Mouse (Mus musculus) heart, embryonic 12.5 days (tissue): ENCODE measurements around the gene Pcdh11x. TPM values are rescaled to one million over a fixed set of nuclear protein-coding genes. Genes with fewer than 3 reads are reported as not detected.
"Not testable (repeated sequence)": the region's sequence is repeated elsewhere in the genome, so short reads cannot be mapped to it uniquely, and the experiment has no call there.

ENCODE experiments used
- ATAC-seq: fragments of 200-750 bp; cut with Nextera tagmentation; 2 replicates; pipeline ENCODE4 v1.8.0; 2017; ENCODE audit warnings: moderate TSS enrichment, moderate library complexity; ENCODE audit not compliant: insufficient number of reproducible peaks, low FRiP score
- H3K27ac ChIP-seq: fragments of 300-500 bp; sonication (generic); 2 replicates; pipeline ENCODE4 v1.5.1; 2016; ENCODE audit warnings: mild to moderate bottlenecking, moderate library complexity; ENCODE audit not compliant: poor library complexity, severe bottlenecking
- H3K27me3 ChIP-seq: fragments of 300-500 bp; sonication (generic); replicated peaks from 2 replicates; pipeline ENCODE4 v1.6.1; 2016; ENCODE audit warnings: mild to moderate bottlenecking, moderate library complexity
- H3K36me3 ChIP-seq: fragments of 300-500 bp; sonication (generic); 2 replicates; pipeline ENCODE4 v1.6.1; 2016; ENCODE audit warnings: mild to moderate bottlenecking, moderate library complexity
- H3K4me1 ChIP-seq: fragments of 300-500 bp; sonication (generic); replicated peaks from 2 replicates; pipeline ENCODE4 v1.6.1; 2016; ENCODE audit warnings: mild to moderate bottlenecking
- H3K4me2 ChIP-seq: fragments of 300-500 bp; sonication (generic); 2 replicates; pipeline ENCODE4 v1.6.1; 2016; ENCODE audit warnings: mild to moderate bottlenecking, moderate library complexity
- H3K4me3 ChIP-seq: fragments of 300-500 bp; sonication (generic); 2 replicates; pipeline ENCODE4 v1.5.1; 2016; ENCODE audit warnings: mild to moderate bottlenecking
- H3K9ac ChIP-seq: fragments of 300-500 bp; sonication (generic); 2 replicates; pipeline ENCODE4 v1.6.1; 2016; ENCODE audit warnings: mild to moderate bottlenecking, moderate library complexity
- H3K9me3 ChIP-seq: fragments of 300-500 bp; sonication (generic); replicated peaks from 2 replicates; pipeline ENCODE4 v1.6.1; 2016; ENCODE audit warnings: mild to moderate bottlenecking, moderate library complexity
- WGBS: fragments of 180-500 bp; shearing (Covaris S2); methylation state at CpG from one replicate; pipeline ENCODE4 v1.1.7; 2016; 5-methylcytosine and 5-hydroxymethylcytosine counted together
- polyA plus RNA-seq: library from polyadenylated mRNA; unstranded; fragments of >200 nt; fragmentation: Nextera tagmentation; extraction: Ambion mirVana; gene quantifications from 2 replicates; pipeline ENCODE4 v1.2.1, GENCODE M21; 2016

The Pcdh11x gene
- polyA plus RNA-seq, 1 experiment from 2014 or later, result 5.2 TPM

DNA sequence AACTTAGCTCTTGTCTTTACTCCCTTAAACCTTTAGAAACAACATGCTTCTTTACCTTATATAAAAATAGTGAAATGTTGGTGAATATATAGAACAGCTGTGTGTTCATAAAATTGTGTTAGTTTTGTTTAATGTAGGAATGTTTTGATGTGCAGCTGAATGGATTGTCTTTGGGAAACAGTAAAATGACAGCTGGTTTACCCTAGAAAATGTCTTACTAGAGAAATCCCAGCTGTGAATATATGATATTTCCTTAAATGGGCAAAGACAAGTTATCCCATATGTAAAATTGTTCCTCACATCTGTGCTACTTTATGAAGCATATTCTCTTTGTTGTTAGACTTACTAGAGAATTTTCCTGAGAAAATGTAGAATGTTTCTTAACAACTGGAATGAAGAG lies 196.4 kb downstream of the Pcdh11x start:
- no peak overlapping the region for H3K4me3 ChIP-seq
- no peaks in the 10 kb centered on the region for H3K36me3 ChIP-seq
- H3K9ac ChIP-seq, result no peak overlapping the region
- no peak for ATAC-seq
- H3K27ac ChIP-seq, result no peak overlapping the region
- H3K27me3 ChIP-seq, result no peaks in the 10 kb centered on the region
- H3K4me2 ChIP-seq, result no peak overlapping the region
- H3K9me3 ChIP-seq, result no peaks in the 10 kb centered on the region
- no peaks in the 10 kb centered on the region for H3K4me1 ChIP-seq

DNA sequence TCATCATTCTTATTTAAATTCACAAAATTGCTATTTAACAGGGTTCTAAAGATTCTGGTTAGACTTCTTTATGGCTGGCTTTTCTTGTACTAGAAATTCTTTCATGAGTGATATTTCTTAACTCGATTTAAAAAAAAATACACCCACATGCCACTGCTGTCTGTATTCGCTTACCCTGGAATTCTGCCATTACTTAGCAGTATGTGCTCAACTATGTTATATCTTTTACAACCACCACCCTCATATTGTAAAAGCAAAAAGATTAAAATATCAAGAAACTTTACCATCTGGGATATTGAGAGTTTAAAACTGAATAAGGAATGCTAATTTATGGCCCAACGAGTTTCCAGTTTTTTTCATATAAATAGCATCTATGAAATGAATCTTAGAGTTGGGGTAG lies 234.9 kb downstream of the Pcdh11x start:
- Histone ChIP-seq H3K27me3 (no peaks in the 10 kb centered on the region), H3K4me2 (no peak overlapping the region), H3K27ac (no peak overlapping the region), H3K9me3 (no peaks in the 10 kb centered on the region), H3K9ac (no peak overlapping the region), H3K36me3 (no peaks in the 10 kb centered on the region), H3K4me3 (no peak overlapping the region), H3K4me1 (no peaks in the 10 kb centered on the region)
- WGBS, result 72% methylated on average over 3 of the region's 3 CpGs
- no peak for ATAC-seq

DNA sequence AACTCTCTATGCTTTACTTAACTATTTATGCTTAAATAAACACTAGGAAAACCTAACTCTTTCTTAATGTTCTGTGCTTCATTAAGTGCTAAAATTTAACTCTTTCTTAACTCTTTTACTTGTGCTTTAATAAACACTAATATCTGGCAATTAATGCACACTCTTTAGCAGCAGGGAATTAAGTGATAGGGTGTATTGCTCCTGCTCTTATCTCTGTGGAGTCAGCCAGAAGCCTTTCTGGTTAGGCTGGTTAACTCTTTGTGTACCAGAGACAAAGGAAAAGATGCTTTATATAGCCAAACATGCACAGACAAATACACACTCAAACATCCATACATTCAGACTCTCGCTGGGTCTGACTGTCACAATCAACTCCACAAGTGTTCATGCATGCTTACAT lies 309.2 kb downstream of the Pcdh11x start:
- Histone ChIP-seq H3K9ac (no peak overlapping the region), H3K27me3 (no peaks in the 10 kb centered on the region), H3K4me2 (no peak overlapping the region), H3K9me3 (no peaks in the 10 kb centered on the region), H3K27ac (no peak overlapping the region), H3K4me3 (no peak overlapping the region), H3K4me1 (no peaks in the 10 kb centered on the region), H3K36me3 (no peaks in the 10 kb centered on the region)
- ATAC-seq, result no peak
- WGBS, result 83% methylated on average over 1 of the region's 1 CpGs

DNA sequence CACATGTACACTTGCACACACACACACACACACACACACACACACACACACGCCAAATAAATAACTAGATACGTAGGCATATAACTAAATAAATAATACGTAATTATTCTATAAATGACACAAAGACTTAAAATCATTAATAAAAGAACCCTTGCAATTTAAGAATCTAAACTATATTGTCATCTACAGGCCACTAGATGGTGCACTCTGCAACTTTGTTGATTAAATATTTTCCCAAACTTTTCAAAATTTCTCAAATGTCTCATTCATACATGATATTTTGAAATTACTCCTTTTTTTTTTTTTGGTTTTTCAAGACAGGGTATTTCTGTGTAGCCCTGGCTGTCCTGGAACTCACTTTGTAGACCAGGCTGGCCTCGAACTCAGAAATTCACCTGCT lies 328.4 kb downstream of the Pcdh11x start:
- H3K27ac ChIP-seq, result no peak overlapping the region
- no peaks in the 10 kb centered on the region for H3K36me3 ChIP-seq
- no peak overlapping the region for H3K4me2 ChIP-seq
- no peak for ATAC-seq
- 53% methylated on average over 4 of the region's 4 CpGs for WGBS
- H3K4me1 ChIP-seq, result no peaks in the 10 kb centered on the region
- no peaks in the 10 kb centered on the region for H3K27me3 ChIP-seq
- H3K9ac ChIP-seq, result no peak overlapping the region
- H3K4me3 ChIP-seq, result no peak overlapping the region
- H3K9me3 ChIP-seq, result no peaks in the 10 kb centered on the region

DNA sequence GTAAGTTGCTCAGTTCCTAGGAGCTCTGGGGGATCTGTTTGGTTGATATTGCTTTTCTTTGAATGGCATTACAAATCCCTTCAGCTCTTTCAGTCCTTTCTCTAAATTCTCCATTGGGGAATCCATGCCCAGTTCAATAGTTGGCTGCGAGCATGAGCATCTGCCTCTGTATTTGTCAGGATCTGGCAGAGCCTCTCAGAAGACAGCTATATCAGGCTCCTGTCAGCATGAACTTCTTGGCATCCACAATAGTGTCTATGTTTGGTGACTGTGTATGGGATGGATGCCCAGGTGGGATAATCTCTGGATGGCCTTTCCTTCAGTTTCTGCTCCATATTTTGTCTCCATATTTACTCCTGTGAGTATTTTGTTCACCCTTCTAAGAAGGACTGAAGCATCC lies 380.2 kb downstream of the Pcdh11x start:
- WGBS, result 89% methylated on average over 1 of the region's 1 CpGs
- not testable (repeated sequence) for H3K4me2 ChIP-seq, H3K27ac ChIP-seq, H3K9ac ChIP-seq, H3K4me1 ChIP-seq, H3K36me3 ChIP-seq, H3K27me3 ChIP-seq, ATAC-seq, H3K9me3 ChIP-seq, H3K4me3 ChIP-seq

DNA sequence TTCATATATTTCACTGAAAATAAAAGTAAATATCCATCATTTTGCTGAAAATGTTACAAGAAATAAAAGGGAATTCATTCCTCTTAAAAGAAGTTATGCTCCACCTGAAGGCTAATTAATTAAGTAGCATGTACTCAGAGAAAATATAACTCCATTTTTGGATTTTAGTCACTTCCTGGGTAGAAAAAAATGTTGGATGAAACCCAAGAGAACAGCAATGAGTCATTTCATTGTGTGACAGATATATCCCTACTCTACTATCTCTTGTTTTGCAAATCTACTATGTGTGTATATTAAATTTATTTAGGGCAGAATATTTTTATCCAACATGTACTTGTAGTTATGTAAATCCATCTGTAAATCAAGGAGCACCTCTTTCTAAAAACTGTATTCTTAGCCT lies 444.1 kb downstream of the Pcdh11x start:
- 0 out of 2 replicates have a peak, but pooled peaks cover 2% of the 10 kb centered on the region for H3K9me3 ChIP-seq
- H3K27me3 ChIP-seq, result no peaks in the 10 kb centered on the region
- no peak for ATAC-seq
- no peak overlapping the region for H3K9ac ChIP-seq
- no peak overlapping the region for H3K27ac ChIP-seq
- no peaks in the 10 kb centered on the region for H3K4me1 ChIP-seq
- H3K4me2 ChIP-seq, result no peak overlapping the region
- no peaks in the 10 kb centered on the region for H3K36me3 ChIP-seq
- no peak overlapping the region for H3K4me3 ChIP-seq

DNA sequence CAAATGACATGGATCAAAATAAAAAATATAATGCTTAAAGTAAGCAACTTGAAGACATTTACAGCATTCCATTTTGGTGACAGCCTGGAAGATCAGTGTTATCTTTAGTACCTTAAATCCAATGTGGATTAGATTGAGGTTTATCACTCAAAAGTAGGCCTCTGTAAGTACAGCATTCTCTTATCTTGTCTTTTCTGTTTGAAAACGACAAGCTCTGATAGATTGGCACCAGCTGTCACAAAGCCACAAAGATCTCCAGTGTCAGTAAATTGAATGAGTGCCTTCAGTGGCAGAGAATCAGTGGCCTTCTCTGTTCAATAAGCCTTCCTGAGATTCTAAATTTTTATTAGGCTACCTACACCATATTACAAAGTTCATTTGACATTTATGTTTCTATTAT lies 445.7 kb downstream of the Pcdh11x start:
- 13% methylated on average over 1 of the region's 1 CpGs for WGBS

DNA sequence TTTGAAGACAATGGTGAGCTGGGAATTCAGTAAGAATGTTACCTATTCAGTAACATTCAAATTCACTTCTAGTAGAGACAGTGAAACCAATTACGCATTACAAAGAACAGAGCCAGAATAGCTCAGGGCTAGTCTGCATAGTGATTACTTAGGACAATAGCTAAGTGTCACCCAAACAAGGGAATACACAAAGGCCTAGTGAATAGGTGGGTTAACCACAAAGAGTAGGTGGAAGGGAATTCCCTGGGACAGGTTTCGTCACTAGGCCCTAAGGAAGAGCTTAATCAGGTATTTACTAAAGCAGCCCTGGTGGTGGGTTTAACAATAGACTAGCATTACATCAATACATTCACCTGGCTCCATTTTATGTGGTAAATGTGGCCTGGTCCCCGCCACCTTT lies 654.5 kb downstream of the Pcdh11x start:
- no peak overlapping the region for H3K9ac ChIP-seq
- no peaks in the 10 kb centered on the region for H3K36me3 ChIP-seq
- no peaks in the 10 kb centered on the region for H3K27me3 ChIP-seq
- no peaks in the 10 kb centered on the region for H3K9me3 ChIP-seq
- no peak overlapping the region for H3K4me3 ChIP-seq
- no peak overlapping the region for H3K27ac ChIP-seq
- no peak for ATAC-seq
- H3K4me2 ChIP-seq, result no peak overlapping the region
- 79% methylated on average over 3 of the region's 3 CpGs for WGBS
- no peaks in the 10 kb centered on the region for H3K4me1 ChIP-seq

More for the DNA sequence above, 445.7 kb downstream of the Pcdh11x start:
- Histone ChIP-seq H3K27ac (no peak overlapping the region), H3K4me2 (no peak overlapping the region), H3K36me3 (no peaks in the 10 kb centered on the region), H3K27me3 (no peaks in the 10 kb centered on the region), H3K9me3 (0 out of 2 replicates have a peak, but pooled peaks cover 2% of the 10 kb centered on the region), H3K4me1 (no peaks in the 10 kb centered on the region), H3K4me3 (no peak overlapping the region), H3K9ac (no peak overlapping the region)
- no peak for ATAC-seq

Other genes starting within 250 kb of the Pcdh11x start
- not detected in 2 replicates for gene H2afb3, start 22.8 kb downstream of the Pcdh11x start, polyA plus RNA-seq